Mouse (Mus musculus) megakaryocyte, embryonic 14.5 days (primary cell): Measurements from ENCODE around the gene Bglap3.
"Not testable (repeated sequence)": the region's sequence is repeated elsewhere in the genome, so short reads cannot be mapped to it uniquely, and the experiment has no call there.

Experiments used
- FLI1 ChIP-seq: IDR thresholded peaks from 2 replicates; pipeline ENCODE4 v1.6.1; 2012; ENCODE audit warnings: low read length, inconsistent platforms, mixed read lengths
- GATA1 ChIP-seq: IDR thresholded peaks from 3 replicates; pipeline ENCODE4 v1.6.1; 2012; ENCODE audit warnings: mixed read lengths, low read length, inconsistent platforms, borderline replicate concordance

GRCm38 (mm10) chr3:88378599-88378998 lies 6.1 kb upstream of the Bglap3 start, which contains the start of gene Bglap2:
- TF ChIP-seq FLI1, GATA1: not testable (repeated sequence)
